Mouse (Mus musculus) naive thymus-derived CD4-positive, alpha-beta T cell, adult 5 months (primary cell): ENCODE measurements around the gene Olfr285. TPM values are rescaled to one million over a fixed set of nuclear protein-coding genes. Genes with fewer than 3 reads are reported as not detected.

Experiments used
- polyA plus RNA-seq: library from polyadenylated mRNA; unstranded; fragments of 100-300 nt; shearing (Covaris generic); gene quantifications from one replicate; pipeline ENCODE4 v1.2.1, GENCODE M21; 2017

Olfr285 gene
- not detected for polyA plus RNA-seq

GRCm38 (mm10) chr15:98317177-98317724, at the start of gene Olfr285:
Gene Olfr285, minus strand, starts transcription at chr15:98317353.

GRCm38 (mm10) chr15:98340887-98341286, 23.7 kb upstream of the Olfr285 start, which contains the start of gene Olfr284:
Gene Olfr284, minus strand, starts transcription at chr15:98340987.

GRCm38 (mm10) chr15:98295628-98296551, 21.3 kb downstream of the Olfr285 start, which contains the start of gene Zfp641:
Gene Zfp641, minus strand, starts transcription at chr15:98296161.

Other genes starting within 250 kb of the Olfr285 start
- 7.9 TPM for gene Pfkm, start 224.8 kb downstream of the Olfr285 start, polyA plus RNA-seq
- gene Senp1, start 223.6 kb downstream of the Olfr285 start, polyA plus RNA-seq = 27.9 TPM
- 21.2 TPM for gene Asb8, start 151.7 kb downstream of the Olfr285 start, polyA plus RNA-seq
- not detected for gene Ccdc184, start 150.2 kb downstream of the Olfr285 start, polyA plus RNA-seq
- not detected for gene Olfr288, start 121.8 kb downstream of the Olfr285 start, polyA plus RNA-seq
- not detected for gene Gm44579, start 96.4 kb downstream of the Olfr285 start, polyA plus RNA-seq
- not detected for gene Olfr287, start 96.3 kb downstream of the Olfr285 start, polyA plus RNA-seq
- gene Olfr286, start 82.9 kb downstream of the Olfr285 start, polyA plus RNA-seq = not detected
- gene H1fnt, start 60.1 kb downstream of the Olfr285 start, polyA plus RNA-seq = not detected
- gene Zfp641, start 21.2 kb downstream of the Olfr285 start, polyA plus RNA-seq = not detected
- gene Olfr284, start 23.6 kb upstream of the Olfr285 start, polyA plus RNA-seq = not detected
- not detected for gene Olfr283, start 63.6 kb upstream of the Olfr285 start, polyA plus RNA-seq
- not detected for gene Olfr282, start 113.9 kb upstream of the Olfr285 start, polyA plus RNA-seq
- not detected for gene Olfr281, start 135.2 kb upstream of the Olfr285 start, polyA plus RNA-seq
- gene OR5BS1P, start 152.5 kb upstream of the Olfr285 start, polyA plus RNA-seq = not detected
- gene Lalba, start 165.4 kb upstream of the Olfr285 start, polyA plus RNA-seq = not detected
- gene Olfr279, start 175.0 kb upstream of the Olfr285 start, polyA plus RNA-seq = 0.25 TPM
- 105 TPM for gene Kansl2, start 216.9 kb upstream of the Olfr285 start, polyA plus RNA-seq